Mouse (Mus musculus) spleen, postnatal 36 days (tissue): ENCODE data around the gene Zfyve1.

Experiments used
- DNase-seq, 2 experiments: peaks; one replicate each; pipeline ENCODE4 v3.0.0; 2022; ENCODE audit warnings: low spot score in 2 of 2, mixed read lengths in 1 of 2

Gene Zfyve1

DNA sequence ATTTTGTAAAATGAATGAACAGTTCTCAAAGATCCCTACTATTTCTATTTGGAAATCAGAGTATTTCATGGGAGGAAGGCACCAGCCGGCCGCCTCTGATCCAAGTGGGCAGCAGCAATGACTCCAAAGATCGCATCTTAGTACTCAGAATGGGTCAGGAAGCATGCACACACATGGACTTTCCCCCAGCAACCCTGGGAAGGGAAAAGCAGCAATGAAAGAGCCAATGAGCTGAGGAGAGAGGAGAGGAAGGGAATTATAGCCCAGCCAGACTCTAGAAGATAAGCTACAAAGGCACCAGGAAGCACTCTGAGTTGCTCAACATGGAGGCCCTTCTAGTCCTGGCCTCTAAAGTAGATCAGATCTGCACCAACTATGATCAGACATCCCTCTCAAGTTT is 16.7 kb downstream of the Zfyve1 start:
- DNase-seq, result no peak

DNA sequence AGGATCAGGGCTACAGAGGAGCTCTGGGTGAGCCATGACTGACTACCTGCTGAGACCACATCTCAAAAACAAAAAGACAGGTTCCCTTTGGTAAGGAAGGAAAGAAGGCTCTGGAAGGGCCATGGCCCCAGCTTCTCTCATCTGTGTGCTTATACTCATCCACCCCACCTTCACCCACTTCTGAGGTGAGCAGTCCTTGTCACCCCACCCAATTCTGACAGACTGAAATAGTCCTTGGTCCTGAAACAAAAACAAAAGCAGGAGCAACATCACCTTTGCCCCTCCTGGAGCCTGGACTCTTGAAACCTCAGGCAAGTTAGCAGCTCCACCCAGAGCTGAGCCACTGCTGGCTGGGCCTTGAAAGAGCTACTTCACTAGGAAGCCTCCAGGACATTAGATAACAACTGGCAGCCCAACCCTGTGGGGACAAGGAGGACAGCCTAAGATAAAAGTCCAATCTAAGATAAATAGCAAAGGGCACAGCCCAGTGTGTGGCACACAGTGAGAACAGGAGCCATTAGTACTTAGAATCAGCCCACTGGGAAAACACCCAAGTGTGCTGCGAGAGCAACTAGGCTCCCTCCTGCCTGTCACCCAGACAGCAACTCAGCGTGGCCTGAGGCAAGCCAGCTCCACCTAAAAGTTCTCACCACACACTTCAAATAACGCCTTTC is 18.0 kb downstream of the Zfyve1 start:
- DNase-seq, result peak; percentile 34 to 56

DNA sequence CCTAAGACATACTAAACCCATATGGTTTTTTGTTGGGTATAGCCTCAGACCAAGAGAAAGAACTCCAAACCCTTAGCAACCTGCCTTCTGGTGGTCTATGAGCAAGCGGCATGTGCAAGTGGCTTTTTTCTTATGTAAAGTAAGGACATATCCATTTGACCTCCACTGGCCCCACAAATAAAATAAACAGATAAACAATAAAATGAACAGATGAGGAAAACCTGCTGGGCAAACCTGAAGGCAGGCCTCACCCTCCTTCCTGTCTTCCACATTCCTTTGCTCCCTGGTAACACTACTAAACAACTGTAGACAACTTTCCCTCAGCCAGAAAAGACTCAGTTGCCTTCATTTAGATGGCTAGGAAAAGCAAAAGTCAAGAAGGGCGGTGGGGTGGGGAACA is 18.7 kb downstream of the Zfyve1 start:
- DNase-seq, result no peak

DNA sequence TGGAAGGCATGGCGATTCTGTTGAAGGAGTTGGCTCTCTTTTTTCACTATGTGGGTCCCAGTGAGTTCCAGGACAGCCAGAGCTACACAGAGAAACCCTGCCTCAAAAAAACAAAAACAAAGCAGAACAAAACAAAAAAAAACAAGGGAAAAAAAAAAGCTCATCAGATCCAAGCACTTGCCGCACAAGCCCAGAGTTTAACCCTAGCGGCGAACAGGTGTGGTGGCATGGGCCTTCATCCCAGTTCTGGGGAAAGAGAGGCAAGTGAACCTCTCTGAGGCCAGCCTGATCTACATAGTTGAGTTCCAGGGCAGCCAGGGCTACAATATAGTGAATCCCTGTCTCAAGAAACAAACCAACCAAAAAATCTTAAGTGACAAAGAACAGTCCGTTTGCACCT is 19.6 kb downstream of the Zfyve1 start:
- no peak for DNase-seq

DNA sequence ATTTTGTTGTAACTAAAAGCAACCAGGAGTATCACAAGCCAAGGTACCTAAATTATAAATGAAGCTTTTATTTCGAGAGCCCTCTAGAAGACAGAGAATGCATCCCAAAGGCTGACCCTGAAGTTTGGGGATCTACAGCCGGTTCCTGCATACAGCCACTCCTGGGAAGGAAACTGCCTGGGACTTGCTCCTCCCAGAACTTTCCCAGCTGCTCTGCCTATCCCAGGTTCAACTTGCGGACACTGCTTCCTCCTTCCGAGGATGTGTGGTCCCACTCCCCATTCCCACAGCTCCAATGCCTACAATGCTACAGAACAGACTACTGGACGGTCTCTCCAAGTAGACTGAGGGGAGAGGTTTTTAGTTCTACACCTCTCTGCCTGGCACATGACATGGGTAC is 24.3 kb downstream of the Zfyve1 start:
- DNase-seq, result no peak

DNA sequence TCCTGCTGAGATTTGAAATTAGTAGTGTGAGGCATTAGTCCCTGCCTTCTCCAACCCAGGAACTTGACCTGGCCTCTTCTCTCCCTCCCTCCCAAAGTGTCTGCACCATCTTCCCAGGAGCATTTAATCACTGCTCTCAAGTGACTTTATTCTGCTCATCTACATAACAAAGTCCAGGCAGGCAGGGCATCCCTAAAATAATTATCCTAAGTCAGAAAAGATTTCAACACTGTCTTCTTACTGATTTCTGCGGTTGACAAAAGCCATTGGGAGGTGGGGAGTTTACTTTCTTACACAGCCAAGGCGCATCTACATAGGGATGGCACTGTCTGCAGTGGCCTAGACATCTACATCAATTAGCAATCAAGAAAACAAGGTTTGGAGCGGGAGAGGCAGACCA is 27.2 kb downstream of the Zfyve1 start:
- DNase-seq, result no peak

DNA sequence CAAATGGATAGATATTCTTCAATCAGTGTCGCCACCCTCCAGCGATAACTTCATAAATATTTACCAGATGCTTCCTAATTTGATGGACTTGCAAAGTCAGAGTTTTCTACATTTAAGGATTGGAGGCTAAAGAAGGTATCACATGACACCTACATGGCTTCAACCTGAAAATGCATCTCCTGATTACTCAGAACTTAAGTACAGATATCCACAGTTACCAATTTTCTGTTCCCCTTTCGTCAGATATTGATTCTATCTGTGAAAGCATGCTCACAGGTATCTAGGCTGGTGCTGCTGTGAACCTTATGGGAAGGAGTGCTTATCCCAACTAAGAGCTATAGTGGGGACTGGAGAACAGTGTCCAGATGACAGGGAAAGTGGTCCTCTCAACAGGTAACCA is 34.4 kb downstream of the Zfyve1 start:
- no peak for DNase-seq

DNA sequence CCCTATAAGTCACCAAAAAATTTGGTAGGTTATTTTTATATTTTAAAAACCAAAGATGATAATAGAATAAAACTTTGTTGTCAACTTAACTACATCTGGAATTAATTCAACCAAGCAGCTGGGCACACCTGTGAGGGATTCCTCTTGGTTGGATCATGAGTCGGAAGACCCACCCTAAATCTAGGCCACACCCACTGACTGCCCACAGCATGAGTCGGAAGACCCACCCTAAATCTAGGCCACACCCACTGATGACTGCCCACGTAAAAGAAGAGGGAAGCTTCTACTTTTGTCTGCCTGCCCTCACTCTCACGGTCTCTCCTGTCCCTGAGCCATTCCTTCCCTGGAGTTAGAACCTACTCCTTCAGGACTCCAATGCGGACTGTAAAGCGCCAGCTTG is 36.8 kb downstream of the Zfyve1 start:
- DNase-seq, result no peak

DNA sequence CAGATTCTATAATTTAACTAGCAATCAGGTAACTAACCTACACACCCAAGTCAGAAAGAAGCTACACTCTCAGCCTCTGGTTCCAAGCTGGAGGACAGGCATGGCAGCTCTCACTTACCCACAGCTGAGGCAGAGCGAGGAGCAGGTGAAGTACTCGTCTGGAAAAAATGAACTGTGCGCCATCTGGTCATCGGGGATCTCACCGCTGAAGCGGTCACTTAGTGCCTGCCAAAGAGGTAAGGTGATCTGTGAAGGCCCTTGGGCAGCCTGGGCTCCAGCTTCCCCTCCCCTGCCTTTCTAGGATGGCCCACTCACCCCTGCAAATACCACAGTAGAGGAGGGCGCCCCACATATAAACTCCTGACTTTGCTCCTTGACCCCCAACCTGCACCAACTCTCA is 38.5 kb downstream of the Zfyve1 start:
- DNase-seq, result no peak

DNA sequence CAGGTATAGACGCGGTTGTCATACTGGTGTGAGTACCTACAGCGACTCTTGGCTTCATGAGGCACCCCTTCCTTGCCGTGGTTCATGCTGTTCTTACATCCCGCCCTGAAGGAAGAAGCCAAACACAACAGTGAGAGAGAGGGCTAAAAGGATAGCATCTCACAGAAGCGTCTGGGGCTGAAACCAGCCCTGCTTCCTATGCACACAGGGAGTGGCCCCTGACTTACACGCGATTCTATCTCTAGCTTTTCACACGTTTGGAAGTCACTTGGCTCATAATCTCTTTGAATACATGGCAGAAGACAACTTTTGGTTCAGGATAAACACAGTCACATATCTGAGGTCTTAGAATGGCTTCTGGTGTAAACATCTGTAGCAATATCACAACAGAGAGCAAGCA is 41.4 kb downstream of the Zfyve1 start:
- no peak for DNase-seq

DNA sequence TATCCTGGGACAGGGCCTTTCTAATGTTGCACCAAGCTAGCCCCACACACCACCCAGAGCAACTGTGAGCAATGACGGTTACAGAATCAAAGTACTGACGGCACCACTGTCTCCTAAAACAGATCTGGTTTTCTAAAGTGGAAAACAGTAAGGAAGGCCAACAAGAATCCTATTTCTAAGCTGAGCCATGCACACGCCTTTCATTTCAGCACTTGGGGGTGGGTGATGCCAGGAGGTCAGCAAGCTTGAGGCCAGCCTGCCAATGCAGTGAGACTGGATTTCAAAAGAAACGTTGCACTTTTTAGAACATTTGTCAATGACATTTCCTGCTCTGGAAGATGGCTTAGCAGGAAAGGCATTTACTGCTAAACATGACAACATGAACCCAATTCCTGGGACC is 43.2 kb downstream of the Zfyve1 start:
- no peak for DNase-seq

DNA sequence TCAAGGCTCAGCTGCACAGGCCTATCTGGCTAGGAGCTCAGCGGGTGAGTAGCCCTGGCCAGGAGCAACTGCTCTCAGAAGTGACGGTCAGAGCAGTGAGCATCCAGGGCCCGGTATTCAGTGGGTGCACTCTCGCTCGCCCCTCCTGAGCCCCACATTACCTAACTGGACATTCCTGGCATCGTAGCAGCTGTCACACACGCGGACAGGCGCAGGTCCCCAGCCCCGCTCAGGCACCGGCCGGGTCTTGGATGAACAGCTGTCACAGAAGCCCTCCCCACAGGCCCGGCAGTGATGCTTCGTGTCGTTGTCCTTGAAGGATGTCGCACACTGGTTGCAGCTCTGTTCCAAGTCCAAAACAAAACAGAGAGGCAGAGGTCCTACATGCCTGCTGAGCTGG is 45.7 kb downstream of the Zfyve1 start:
- no peak for DNase-seq

DNA sequence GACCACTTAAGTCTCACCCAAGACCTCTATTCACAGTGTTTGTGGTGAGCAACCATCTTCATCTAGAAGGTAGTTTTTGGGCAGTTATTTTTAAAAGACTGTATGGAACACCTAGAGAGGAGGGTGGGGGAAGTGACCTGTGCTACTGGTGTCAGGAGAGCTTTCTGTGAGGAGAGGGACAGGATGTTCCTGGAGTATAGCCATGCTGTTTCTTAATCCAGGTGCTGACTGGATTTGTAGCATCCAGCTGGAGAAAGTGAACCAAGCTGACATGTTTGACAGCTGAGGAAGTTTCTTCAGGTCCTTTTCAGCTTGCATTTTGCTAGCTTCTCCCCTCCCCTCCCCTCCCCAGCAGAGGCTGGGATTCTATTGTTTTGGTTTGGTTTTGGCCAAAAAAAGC is 52.2 kb downstream of the Zfyve1 start:
- no peak for DNase-seq

DNA sequence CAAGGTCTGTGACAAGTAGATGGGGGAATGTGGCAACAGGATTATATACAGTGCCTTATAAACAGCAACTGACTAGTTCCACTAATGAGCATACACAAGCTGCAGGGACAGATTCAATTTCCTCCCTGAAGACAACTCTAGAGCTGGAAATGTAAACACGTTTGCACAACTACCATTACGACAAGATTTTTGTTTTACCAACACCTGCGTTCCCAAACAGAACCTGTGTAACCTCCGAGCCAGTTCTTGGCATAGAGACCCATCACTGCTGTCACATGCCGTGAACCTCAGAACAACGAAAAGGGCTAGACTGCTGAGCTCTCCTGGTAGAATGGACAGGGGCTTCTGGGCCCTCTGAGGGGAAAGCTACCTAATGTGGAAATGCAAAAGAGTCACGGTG is 53.0 kb downstream of the Zfyve1 start:
- no peak for DNase-seq

DNA sequence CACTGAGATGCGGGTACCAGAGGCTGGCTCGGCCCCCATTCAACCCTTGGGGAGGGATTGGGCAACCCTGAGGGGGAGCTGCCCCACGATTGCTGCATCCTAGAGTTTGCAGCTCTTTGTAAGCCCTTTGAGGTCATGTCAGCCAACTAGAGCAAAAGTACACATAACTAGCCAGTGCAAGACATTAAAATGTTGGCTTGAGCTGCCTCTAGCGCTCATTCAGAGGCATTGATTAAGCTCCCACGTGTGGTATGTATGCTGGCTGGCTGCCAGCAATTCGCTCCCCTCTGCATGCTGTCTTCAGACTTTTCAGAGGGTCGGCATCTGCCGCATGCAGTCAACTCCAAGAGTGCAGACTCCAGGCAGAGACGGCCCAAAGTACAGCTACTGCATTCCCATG is 61.0 kb downstream of the Zfyve1 start:
- no peak for DNase-seq

DNA sequence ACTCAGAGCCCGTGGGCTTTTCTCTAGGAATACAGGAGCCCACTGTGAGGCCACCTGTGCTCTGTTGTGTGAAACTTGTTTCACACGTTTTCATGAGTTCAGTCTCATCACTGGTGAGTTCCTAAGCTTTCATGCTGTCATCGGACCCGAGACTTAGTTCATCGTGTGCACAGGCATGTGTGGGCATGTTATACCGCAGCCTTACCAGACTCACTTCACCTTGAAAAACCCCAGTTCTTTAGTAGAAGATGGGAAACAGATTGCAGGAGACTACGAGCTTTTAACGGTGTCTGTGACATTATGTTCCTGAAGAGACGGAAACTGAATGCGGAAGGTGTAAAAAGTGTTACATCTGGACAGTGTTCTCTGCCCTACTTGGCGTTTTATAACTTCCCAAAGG is 61.6 kb downstream of the Zfyve1 start:
- no peak for DNase-seq

DNA sequence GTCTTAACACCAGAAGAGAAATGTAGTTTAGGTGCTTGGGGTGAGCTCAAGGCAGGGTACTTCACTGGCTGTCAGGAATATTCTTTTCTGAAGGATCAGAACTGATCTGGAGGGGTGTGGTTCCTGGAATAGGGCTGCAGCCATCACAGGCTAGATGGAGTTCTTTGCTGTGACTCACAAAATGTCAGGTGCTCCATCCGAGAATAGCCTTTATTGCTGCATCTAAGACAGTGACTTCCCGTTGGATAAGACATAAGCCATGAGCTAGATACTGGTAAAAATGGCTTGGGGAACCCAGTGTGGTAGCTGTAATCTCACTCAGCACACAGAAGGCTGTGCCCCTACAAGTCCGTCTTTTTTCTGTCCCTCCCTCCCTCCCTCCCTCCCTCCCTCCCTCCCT is 62.8 kb downstream of the Zfyve1 start:
- no peak for DNase-seq

DNA sequence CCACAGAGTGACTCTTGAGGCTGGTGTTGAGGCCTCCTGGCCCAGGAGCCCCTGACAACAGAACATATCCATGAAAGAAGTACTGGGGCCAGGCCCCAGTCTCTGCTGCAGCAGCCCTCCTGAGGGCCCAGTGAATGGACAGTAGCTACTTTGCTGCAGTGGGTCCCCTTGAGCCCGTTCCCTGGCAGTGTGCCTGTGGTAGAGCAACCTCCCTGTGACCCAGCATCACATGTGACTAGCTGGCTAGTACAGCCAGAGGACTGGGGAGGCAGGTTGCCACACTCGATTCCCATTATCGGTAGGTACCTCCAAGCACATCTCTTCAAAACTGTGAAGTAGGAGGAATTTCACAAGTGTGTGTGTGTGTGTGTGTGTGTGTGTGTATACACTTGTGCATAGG is 64.1 kb downstream of the Zfyve1 start:
- no peak for DNase-seq

DNA sequence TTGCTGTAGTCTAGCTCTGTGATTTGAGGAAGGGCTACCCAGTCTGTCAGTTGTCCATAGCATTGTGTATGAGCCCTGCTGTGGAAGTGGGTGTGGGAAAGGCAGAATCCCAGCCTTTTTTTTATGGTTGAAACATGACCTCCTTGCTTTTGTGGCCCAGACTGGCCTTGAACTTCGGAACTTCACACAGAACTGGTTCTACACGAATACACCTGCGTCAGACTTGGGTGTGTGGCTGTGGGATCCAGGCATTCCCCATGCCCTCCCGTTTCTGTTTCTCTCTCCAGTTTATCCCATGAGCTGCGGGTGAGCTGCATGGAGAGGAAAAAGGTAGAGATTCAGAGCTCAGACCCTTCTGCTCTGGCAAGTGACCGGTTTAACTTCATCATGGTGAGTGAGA is 65.0 kb downstream of the Zfyve1 start:
- DNase-seq, result no peak

DNA sequence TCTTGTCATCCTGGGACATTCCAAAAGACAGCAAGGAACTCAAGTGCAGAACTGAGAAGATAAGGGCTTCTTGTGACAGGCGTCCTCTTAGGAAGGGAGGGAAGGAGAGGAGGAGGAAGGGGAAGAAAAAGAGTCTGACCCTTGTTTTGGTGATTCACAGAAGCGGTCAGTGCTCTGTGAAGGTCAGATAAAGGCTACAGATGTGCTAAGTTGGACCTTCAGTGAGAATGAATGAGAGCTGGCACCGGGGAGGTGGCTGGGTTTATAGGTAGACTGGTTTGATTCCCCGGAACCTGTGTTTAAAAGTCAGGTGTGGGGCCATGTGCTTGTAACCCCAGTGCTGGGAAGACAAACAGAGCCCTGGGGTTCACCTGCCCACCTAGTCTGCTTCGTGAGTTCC is 68.4 kb downstream of the Zfyve1 start:
- DNase-seq, result no peak

DNA sequence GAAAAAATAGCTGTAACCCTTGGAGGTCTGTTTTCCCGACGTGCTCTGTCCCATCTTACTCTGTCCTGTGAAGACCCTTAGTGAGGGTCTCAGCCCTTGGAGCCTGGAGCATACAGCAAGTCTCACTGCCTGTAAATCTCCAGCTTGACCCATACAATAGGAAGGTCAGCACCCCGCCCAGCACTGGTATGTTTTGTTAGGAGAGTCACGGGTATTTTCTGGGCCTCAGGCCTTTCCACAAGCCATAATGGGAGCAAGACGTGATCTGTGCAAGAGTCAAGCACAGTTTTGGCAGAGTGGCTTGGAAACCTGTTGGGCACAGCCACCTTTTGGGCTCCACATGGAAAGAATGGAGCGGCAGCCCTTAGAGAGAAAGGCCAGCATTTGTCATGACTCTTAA is 69.2 kb downstream of the Zfyve1 start:
- no peak for DNase-seq

DNA sequence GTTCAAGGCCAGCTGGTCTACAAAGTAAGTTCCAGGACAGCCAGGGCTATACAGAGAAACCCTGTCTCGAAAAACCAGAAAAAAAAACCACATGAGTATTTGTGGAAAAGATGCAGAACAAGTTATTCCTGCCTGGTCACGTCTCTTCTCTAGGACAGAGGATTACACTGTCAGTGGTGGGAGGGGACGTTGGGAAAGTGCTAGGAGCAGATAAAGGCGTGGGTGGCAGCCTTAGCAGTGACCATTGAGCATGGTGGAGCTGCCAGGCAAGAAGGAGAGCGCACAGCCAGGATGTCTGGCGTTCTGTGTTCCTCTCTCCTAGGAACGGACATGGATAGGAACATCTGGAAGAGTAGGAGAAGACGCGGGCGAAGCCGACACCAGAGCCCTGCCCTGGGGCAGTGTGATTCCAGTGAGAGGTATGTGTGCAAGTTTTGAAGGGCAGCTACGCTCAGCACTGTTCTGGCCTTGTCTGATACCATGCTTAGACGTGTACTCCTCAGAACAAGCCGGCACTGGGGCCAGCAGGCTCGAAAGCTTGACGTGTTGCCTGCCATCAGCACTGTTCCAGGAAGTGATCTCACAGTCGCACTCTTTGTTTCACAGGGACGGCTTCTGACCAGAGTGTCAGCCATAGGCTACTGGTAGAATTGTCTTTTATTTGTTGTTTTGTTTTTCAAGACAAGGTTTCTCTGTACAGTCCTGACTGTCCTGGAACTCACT is 71.0 kb downstream of the Zfyve1 start:
- DNase-seq, result no peak

DNA sequence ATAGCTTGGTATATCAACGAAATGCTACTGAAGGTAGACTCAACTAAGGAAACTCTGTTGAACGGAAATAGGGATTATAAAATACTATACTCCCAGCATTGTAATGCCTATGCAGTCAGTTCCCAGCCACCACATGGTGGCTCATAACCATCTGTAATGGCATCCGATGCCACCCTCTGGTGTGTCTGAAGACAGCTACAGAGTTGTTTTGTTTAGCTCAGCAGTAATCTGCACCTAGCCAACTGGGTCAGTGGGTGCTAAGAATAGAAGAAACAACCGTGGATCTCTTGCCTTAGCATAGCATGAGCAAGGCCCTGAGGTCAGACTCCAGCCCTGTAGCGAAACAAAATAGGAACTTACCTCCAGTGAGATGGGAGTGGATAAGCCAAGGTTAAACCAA is 72.7 kb downstream of the Zfyve1 start:
- DNase-seq, result no peak

DNA sequence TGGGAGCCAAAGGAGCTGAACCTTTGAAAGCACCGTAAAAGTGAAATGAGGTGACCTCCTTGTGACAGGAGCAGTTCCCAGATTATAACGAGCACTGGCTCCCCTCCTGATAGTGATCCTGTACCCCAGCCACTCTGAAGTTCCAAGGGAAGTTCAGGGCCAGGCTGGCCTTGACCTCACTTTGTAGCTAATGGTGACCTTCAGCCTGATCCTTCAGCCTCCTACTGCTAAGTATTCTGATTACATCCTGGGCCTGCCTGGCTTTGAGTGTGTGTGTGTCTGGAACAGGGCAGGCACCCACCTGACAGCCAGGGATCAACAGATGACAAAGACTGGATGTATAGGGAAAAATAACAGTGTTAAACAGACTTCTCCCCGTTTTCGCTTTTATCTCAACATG is 73.1 kb downstream of the Zfyve1 start:
- no peak for DNase-seq
